Mouse (Mus musculus) R1 (cell line): Measurements from ENCODE around the gene Mycl.

ENCODE experiments used
- DNase-seq: peaks from one replicate; pipeline ENCODE4 v3.0.0-alpha.2; 2018; ENCODE audit warnings: low read depth, low spot score

The Mycl gene

GRCm38 (mm10) chr4:122995404-122996220, at the start of gene Mycl:
Gene Mycl (plus strand): TSS chr4:122995652.
- DNase-seq, result peak; percentile 94

GRCm38 (mm10) chr4:122947223-122947622, 48.2 kb upstream of the Mycl start:
- DNase-seq, result no peak

- no peak for DNase-seq
Measured at GRCm38 (mm10) chr4:122949096-122949495, 46.4 kb upstream of the Mycl start.

GRCm38 (mm10) chr4:122954680-122955411, 40.6 kb upstream of the Mycl start:
- no peak for DNase-seq

GRCm38 (mm10) chr4:122955412-122956136, 39.9 kb upstream of the Mycl start:
- DNase-seq, result peak; percentile 88

- DNase-seq, result no peak
Measured at GRCm38 (mm10) chr4:122956301-122956700, 39.2 kb upstream of the Mycl start.

- no peak for DNase-seq
Measured at GRCm38 (mm10) chr4:122958491-122959031, 36.9 kb upstream of the Mycl start.

- DNase-seq, result peak; percentile 16
Measured at GRCm38 (mm10) chr4:122959816-122960215, 35.6 kb upstream of the Mycl start.

GRCm38 (mm10) chr4:122960321-122961099, 34.9 kb upstream of the Mycl start:
- peak; percentile 49 for DNase-seq

- DNase-seq, result peak; percentile 67
Measured at GRCm38 (mm10) chr4:122961100-122961567, 34.3 kb upstream of the Mycl start, which contains the start of gene Mfsd2a. Gene Mfsd2a (minus strand): TSS chr4:122961188.

- DNase-seq, result no peak
Measured at GRCm38 (mm10) chr4:122961589-122961988, 33.9 kb upstream of the Mycl start.

- no peak for DNase-seq
Measured at GRCm38 (mm10) chr4:122962751-122963150, 32.7 kb upstream of the Mycl start.

- no peak for DNase-seq
Measured at GRCm38 (mm10) chr4:122968106-122968505, 27.3 kb upstream of the Mycl start.

GRCm38 (mm10) chr4:122971191-122971590, 24.3 kb upstream of the Mycl start:
- DNase-seq, result no peak

GRCm38 (mm10) chr4:122971646-122972045, 23.8 kb upstream of the Mycl start:
- DNase-seq, result no peak

GRCm38 (mm10) chr4:122972056-122972455, 23.4 kb upstream of the Mycl start:
- DNase-seq, result no peak

- no peak for DNase-seq
Measured at GRCm38 (mm10) chr4:122974976-122975520, 20.4 kb upstream of the Mycl start.

GRCm38 (mm10) chr4:122976885-122977284, 18.6 kb upstream of the Mycl start:
- DNase-seq, result no peak

GRCm38 (mm10) chr4:122978850-122979249, 16.6 kb upstream of the Mycl start:
- DNase-seq, result no peak

- no peak for DNase-seq
Measured at GRCm38 (mm10) chr4:122979826-122980225, 15.6 kb upstream of the Mycl start.

GRCm38 (mm10) chr4:122980684-122981083, 14.8 kb upstream of the Mycl start:
- no peak for DNase-seq
